Mouse (Mus musculus): ENCODE data around the gene Nrxn2.

DNA sequence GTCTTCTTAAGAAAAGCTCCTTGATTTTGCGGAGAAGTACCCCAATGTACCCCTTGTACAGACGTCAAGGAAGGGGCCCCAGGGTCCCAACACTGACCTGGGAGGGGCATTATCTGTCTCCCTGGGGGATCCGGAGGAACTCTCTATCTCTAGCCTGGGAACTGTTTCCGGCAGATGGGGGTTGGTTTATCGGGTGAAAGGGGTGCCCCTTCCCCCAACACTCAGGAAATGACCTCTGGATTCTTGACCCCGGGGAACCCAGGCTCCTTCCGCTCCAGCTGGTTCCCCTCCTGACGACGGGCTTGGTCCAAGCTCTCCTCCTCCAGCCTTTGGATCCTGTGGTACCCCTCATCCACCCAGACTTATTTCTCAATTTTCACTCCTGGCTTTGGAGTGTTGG is 16.6 kb upstream of the Nrxn2 start:
- TF ChIP-seq CTCF (conservative IDR thresholded peaks at IDR 0.05 in 1 of 2, IDR thresholded peaks at IDR 0.05 in 1 of 2; ENCODE audit: low read depth in 2 of 2, low read length in 2 of 2) (no peak), EP300 (IDR thresholded peaks at IDR 0.05; ENCODE audit: low read length) (no peak), POLR2A (IDR thresholded peaks at IDR 0.05; ENCODE audit: low read depth, low read length) (no peak), GABPA (IDR thresholded peaks at IDR 0.05; ENCODE audit: insufficient replicate concordance, low read depth, low read length) (no peak), TCF12 (IDR thresholded peaks at IDR 0.05; ENCODE audit: low read depth, low read length) (no peak), MEF2A (IDR thresholded peaks at IDR 0.05; ENCODE audit: borderline replicate concordance, low read depth, low read length) (no peak), UBTF (IDR thresholded peaks at IDR 0.05; ENCODE audit: low read depth, low read length) (no peak), CHD1 (IDR thresholded peaks at IDR 0.05; ENCODE audit: low read depth, low read length) (no peak), MXI1 (IDR thresholded peaks at IDR 0.05; ENCODE audit: low read depth, low read length) (no peak), ZNF384 (IDR thresholded peaks at IDR 0.05; ENCODE audit: low read depth, low read length) (no peak)

Measured in CH12.LX (cell line).